ENCODE assay signal across 28 mouse cellular contexts in the genomic region with DNA sequence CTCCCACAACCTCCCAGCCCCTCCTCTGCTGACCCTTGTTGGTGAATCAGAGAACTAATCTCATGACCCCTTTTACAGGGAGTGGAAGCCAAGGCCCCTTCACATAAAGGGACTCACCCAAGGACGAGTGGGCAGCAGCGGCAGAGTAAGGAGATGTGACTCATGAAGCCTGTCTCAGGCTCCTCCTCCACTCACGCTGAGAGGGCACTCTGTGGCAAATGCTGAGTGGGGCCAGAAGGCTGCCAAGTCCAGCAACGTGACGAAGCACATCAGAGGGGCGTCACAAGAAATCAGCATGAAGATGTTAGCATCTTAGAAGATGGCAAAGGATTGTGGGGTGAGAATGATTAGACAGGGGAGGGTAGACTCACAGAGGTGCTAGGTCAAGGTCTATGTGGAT.
DNase-seq lines count a peak whose midpoint lies in the region; ATAC-seq lines count a peak whose summit lies in the region.
"Had no signal": no experiment of that assay in that cellular context is flagged by ENCODE, and none has a peak within 500 bp of the region (broad histone marks: within the 10 kb centered on the region; RNA-seq: fewer than 3 reads in every experiment).

No protein-coding gene starts in this region.

- WGBS in heart, embryonic 15.5 days: 72% methylated on average over 6 of the region's 6 CpGs
- WGBS in heart, embryonic 11.5 days (ENCODE audit: insufficient replicate concordance): 58% methylated on average over 6 of the region's 6 CpGs
- 76% methylated on average over 6 of the region's 6 CpGs for WGBS in midbrain, embryonic 16.5 days

- peaks cover 19% of the 10 kb centered on the region for H3K4me1 ChIP-seq in heart, embryonic 15.5 days (replicated peaks)
- peaks cover 13% of the 10 kb centered on the region for H3K4me1 ChIP-seq in heart, embryonic 11.5 days (ENCODE audit: control insufficient read depth, insufficient read depth, low read length)
- H3K4me1 ChIP-seq in midbrain, embryonic 16.5 days (ENCODE audit: control insufficient read depth, insufficient read depth, low read length): no peaks in the 10 kb centered on the region
- H3K4me1 ChIP-seq: hindbrain, embryonic 12.5 days; kidney, embryonic 15.5 days; limb, embryonic 13.5 days; lung, embryonic 15.5 days; megakaryocyte, embryonic 14.5 days; midbrain, embryonic 13.5 days; neural tube, embryonic 13.5 days; stomach, embryonic 15.5 days had no signal

- peak; percentile 64 for DNase-seq in adrenal gland, postnatal 25 days
- DNase-seq in lung, postnatal 10 days: peak; percentile 58
- DNase-seq in frontal cortex, postnatal 10 days (ENCODE audit: low spot score in 2 of 2): no peak
- no peak for DNase-seq in left cerebral cortex, postnatal 36 days (ENCODE audit: low spot score in 2 of 2)
- DNase-seq: cerebellum, adult 11 months; cerebellum, postnatal 10 days; heart, postnatal 14 days; kidney, adult 11 months; kidney, postnatal 36 days; layer of hippocampus, postnatal 36 days; liver, embryonic 13.5 days; right cerebral cortex, adult 18-20 months; right cerebral cortex, postnatal 4 days; thymus, adult 18-20 months; thymus, postnatal 36 days had no signal

- no peaks in the 10 kb centered on the region for H3K27me3 ChIP-seq in heart, embryonic 15.5 days
- H3K27me3 ChIP-seq in heart, embryonic 11.5 days (ENCODE audit: control insufficient read depth, insufficient read depth, low read length): no peaks in the 10 kb centered on the region
- H3K27me3 ChIP-seq in midbrain, embryonic 16.5 days (ENCODE audit: control insufficient read depth, insufficient read depth, low read depth, low read length): no peaks in the 10 kb centered on the region
- H3K27me3 ChIP-seq: hindbrain, embryonic 12.5 days; kidney, embryonic 15.5 days; limb, embryonic 13.5 days; liver, embryonic 13.5 days; lung, embryonic 15.5 days; midbrain, embryonic 13.5 days; neural tube, embryonic 13.5 days; stomach, embryonic 15.5 days had no signal

- no peak overlapping the region for H3K4me2 ChIP-seq in heart, embryonic 15.5 days
- no peak overlapping the region for H3K4me2 ChIP-seq in heart, embryonic 11.5 days
- H3K4me2 ChIP-seq in midbrain, embryonic 16.5 days (ENCODE audit: low read length): no peak overlapping the region
- H3K4me2 ChIP-seq: hindbrain, embryonic 12.5 days; kidney, embryonic 15.5 days; limb, embryonic 13.5 days; liver, embryonic 13.5 days; lung, embryonic 15.5 days; midbrain, embryonic 13.5 days; neural tube, embryonic 13.5 days; stomach, embryonic 15.5 days had no signal

- intact Hi-C loops in left cerebral cortex, postnatal 36 days (cut with DNase I): no loop called here

- no peak overlapping the region for H3K4me3 ChIP-seq in heart, embryonic 15.5 days
- H3K4me3 ChIP-seq in heart, embryonic 11.5 days (ENCODE audit: low read depth, low read length): no peak overlapping the region
- H3K4me3 ChIP-seq in midbrain, embryonic 16.5 days (ENCODE audit: low read depth, low read length): no peak overlapping the region
- H3K4me3 ChIP-seq: forebrain, embryonic 10.5 days; hindbrain, embryonic 12.5 days; kidney, embryonic 15.5 days; limb, embryonic 13.5 days; liver, embryonic 13.5 days; lung, embryonic 15.5 days; megakaryocyte, embryonic 14.5 days; midbrain, embryonic 13.5 days; neural tube, embryonic 13.5 days; stomach, embryonic 15.5 days had no signal

- H3K9ac ChIP-seq in heart, embryonic 15.5 days: no peak overlapping the region
- H3K9ac ChIP-seq in heart, embryonic 11.5 days (ENCODE audit: low read depth, low read length): no peak overlapping the region
- H3K9ac ChIP-seq in midbrain, embryonic 16.5 days (ENCODE audit: low read depth, low read length): no peak overlapping the region
- H3K9ac ChIP-seq: hindbrain, embryonic 12.5 days; kidney, embryonic 15.5 days; limb, embryonic 13.5 days; liver, embryonic 13.5 days; lung, embryonic 15.5 days; midbrain, embryonic 13.5 days; neural tube, embryonic 13.5 days; stomach, embryonic 15.5 days had no signal

- no peaks in the 10 kb centered on the region for H3K36me3 ChIP-seq in heart, embryonic 15.5 days
- no peaks in the 10 kb centered on the region for H3K36me3 ChIP-seq in heart, embryonic 11.5 days (ENCODE audit: control insufficient read depth, insufficient read depth, low read length)
- H3K36me3 ChIP-seq in midbrain, embryonic 16.5 days (ENCODE audit: control insufficient read depth, insufficient read depth, low read length): no peaks in the 10 kb centered on the region
- H3K36me3 ChIP-seq: forebrain, embryonic 10.5 days; hindbrain, embryonic 12.5 days; kidney, embryonic 15.5 days; limb, embryonic 13.5 days; liver, embryonic 13.5 days; lung, embryonic 15.5 days; midbrain, embryonic 13.5 days; neural tube, embryonic 13.5 days; stomach, embryonic 15.5 days had no signal

- 0 out of 2 replicates have a peak, but pooled peaks have one; percentile 12 for ATAC-seq in heart, embryonic 15.5 days (replicated peaks; ENCODE audit: insufficient number of reproducible peaks, insufficient read depth, low FRiP score, low read depth)
- no peak for ATAC-seq in heart, embryonic 11.5 days (replicated peaks; ENCODE audit: insufficient number of reproducible peaks, low FRiP score, low TSS enrichment)
- ATAC-seq in midbrain, embryonic 16.5 days: no peak
- ATAC-seq: CD4-positive, CD25-positive, alpha-beta regulatory T cell, adult 4 months; midbrain, embryonic 13.5 days had no signal

- H3K27ac ChIP-seq in heart, embryonic 15.5 days: no peak overlapping the region
- no peak overlapping the region for H3K27ac ChIP-seq in heart, embryonic 11.5 days (ENCODE audit: low read depth, low read length)
- no peak overlapping the region for H3K27ac ChIP-seq in midbrain, embryonic 16.5 days (ENCODE audit: low read length)
- H3K27ac ChIP-seq: forebrain, embryonic 10.5 days; hindbrain, embryonic 12.5 days; kidney, embryonic 15.5 days; limb, embryonic 13.5 days; liver, embryonic 13.5 days; lung, embryonic 15.5 days; midbrain, embryonic 13.5 days; neural tube, embryonic 13.5 days; stomach, embryonic 15.5 days had no signal

- H3K9me3 ChIP-seq in heart, embryonic 15.5 days (replicated peaks): no peaks in the 10 kb centered on the region
- H3K9me3 ChIP-seq in heart, embryonic 11.5 days (replicated peaks; ENCODE audit: control insufficient read depth, low read length): no peaks in the 10 kb centered on the region
- no peaks in the 10 kb centered on the region for H3K9me3 ChIP-seq in midbrain, embryonic 16.5 days (replicated peaks; ENCODE audit: control insufficient read depth, low read length, poor library complexity, severe bottlenecking)
- H3K9me3 ChIP-seq: forebrain, embryonic 10.5 days; hindbrain, embryonic 12.5 days; kidney, embryonic 15.5 days; limb, embryonic 13.5 days; liver, embryonic 13.5 days; lung, embryonic 15.5 days; megakaryocyte, embryonic 14.5 days; midbrain, embryonic 13.5 days; neural tube, embryonic 13.5 days; stomach, embryonic 15.5 days had no signal

Comparison
In these comparisons a context has a peak if more than half of its experiments do, and no peak if none do; other contexts are left out.
1. DNase-seq: peak in adrenal gland, postnatal 25 days (single experiment) and lung, postnatal 10 days (single experiment); none in frontal cortex, postnatal 10 days (0 of 2) and left cerebral cortex, postnatal 36 days (0 of 2).